Mouse (Mus musculus) limb, embryonic 12.5 days (tissue): Measurements from ENCODE around the gene Sema3a. TPM values are rescaled to one million over a fixed set of nuclear protein-coding genes. Genes with fewer than 3 reads are reported as not detected.
"Not testable (repeated sequence)": the region's sequence is repeated elsewhere in the genome, so short reads cannot be mapped to it uniquely, and the experiment has no call there.

Experiments
- ATAC-seq: fragments of 200-750 bp; cut with Nextera tagmentation; 2 replicates; pipeline ENCODE4 v1.8.0; 2017; ENCODE audit warnings: low read depth, moderate TSS enrichment; ENCODE audit not compliant: insufficient number of reproducible peaks, insufficient read depth, low FRiP score, low TSS enrichment
- H3K27ac ChIP-seq: fragments of 300-500 bp; sonication (generic); 2 replicates; pipeline ENCODE4 v1.5.1; 2016; ENCODE audit warnings: mild to moderate bottlenecking, moderate library complexity
- H3K27me3 ChIP-seq: fragments of 300-500 bp; sonication (generic); 2 replicates; pipeline ENCODE4 v1.6.1; 2016; ENCODE audit warnings: mild to moderate bottlenecking, moderate library complexity
- H3K36me3 ChIP-seq: fragments of 300-500 bp; sonication (generic); 2 replicates; pipeline ENCODE4 v1.6.1; 2016; ENCODE audit warnings: mild to moderate bottlenecking, moderate library complexity
- H3K4me1 ChIP-seq: fragments of 300-500 bp; sonication (generic); replicated peaks from 2 replicates; pipeline ENCODE4 v1.6.1; 2016
- H3K4me2 ChIP-seq: fragments of 300-500 bp; sonication (generic); 2 replicates; pipeline ENCODE4 v1.6.1; 2016; ENCODE audit warnings: mild to moderate bottlenecking, moderate library complexity
- H3K4me3 ChIP-seq: fragments of 300-500 bp; sonication (generic); replicated peaks from 2 replicates; pipeline ENCODE4 v1.5.1; 2016; ENCODE audit warnings: mild to moderate bottlenecking
- H3K9ac ChIP-seq: fragments of 300-500 bp; sonication (generic); replicated peaks from 2 replicates; pipeline ENCODE4 v1.6.1; 2016; ENCODE audit warnings: mild to moderate bottlenecking, moderate library complexity
- H3K9me3 ChIP-seq: fragments of 300-500 bp; sonication (generic); 2 replicates; pipeline ENCODE4 v1.6.1; 2016; ENCODE audit warnings: mild to moderate bottlenecking, moderate library complexity
- WGBS: fragments of 180-500 bp; shearing (Covaris S2); methylation state at CpG from one replicate; pipeline ENCODE4 v1.1.7; 2016; 5-methylcytosine and 5-hydroxymethylcytosine counted together
- polyA plus RNA-seq: library from polyadenylated mRNA; unstranded; fragments of >200 nt; fragmentation: Nextera tagmentation; extraction: Ambion mirVana; gene quantifications from 2 replicates; pipeline ENCODE4 v1.2.1, GENCODE M21; 2016

Gene Sema3a
- polyA plus RNA-seq, 1 experiment from 2014 or later: 60.9 TPM

DNA sequence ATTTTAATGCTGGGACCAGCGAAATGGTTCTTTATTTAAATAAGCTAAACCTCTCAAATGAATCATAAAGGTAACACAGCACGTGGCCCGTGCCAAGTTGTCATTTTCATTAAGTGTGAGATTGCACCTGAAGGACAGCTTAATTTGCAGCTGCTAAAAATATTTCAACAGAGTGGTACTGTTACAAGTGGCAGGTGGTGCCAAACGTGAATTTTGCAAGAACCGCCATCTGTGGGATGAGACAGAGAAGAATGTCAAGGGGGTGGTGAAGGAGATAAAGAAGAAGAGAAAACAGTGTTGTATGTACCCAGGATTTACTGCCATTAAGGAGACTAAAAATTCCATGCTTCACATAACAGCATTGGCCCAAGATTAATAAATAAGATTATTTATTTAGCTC, 423.9 kb downstream of the Sema3a start:
- H3K9ac ChIP-seq: no peak overlapping the region
- H3K27ac ChIP-seq: no peak overlapping the region
- peaks cover 9% of the 10 kb centered on the region; the same call in 1 of the 2 replicates for H3K4me1 ChIP-seq
- ATAC-seq: no peak
- H3K4me3 ChIP-seq: no peak overlapping the region
- H3K9me3 ChIP-seq: peaks cover 4% of the 10 kb centered on the region; the same call in 1 of the 2 replicates
- H3K27me3 ChIP-seq: no peaks in the 10 kb centered on the region
- H3K4me2 ChIP-seq: no peak overlapping the region
- H3K36me3 ChIP-seq: 0 out of 2 replicates have a peak, but pooled peaks cover 5% of the 10 kb centered on the region
- 70% methylated on average over 5 of the region's 5 CpGs for WGBS

DNA sequence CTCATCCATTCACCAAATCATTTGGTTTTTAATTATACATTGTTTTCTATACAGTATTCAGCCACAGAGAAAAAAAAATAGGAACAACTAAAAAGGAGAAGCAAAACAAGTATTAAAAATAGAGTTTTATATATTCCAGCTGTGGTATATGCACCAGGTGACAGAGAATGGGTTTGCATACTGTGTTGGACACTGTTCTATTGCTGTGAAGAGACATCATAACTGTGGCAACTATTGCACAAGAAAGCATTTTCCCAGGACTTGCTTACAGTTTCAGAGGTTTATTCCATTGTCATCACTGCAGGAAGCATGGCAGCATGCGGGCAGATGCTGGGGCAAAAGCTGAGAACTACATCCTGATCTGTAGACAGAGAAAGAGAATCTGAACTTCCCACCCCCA, 425.7 kb downstream of the Sema3a start:
- 87% methylated on average over 1 of the region's 1 CpGs for WGBS
- Histone ChIP-seq H3K9me3 (peaks cover 4% of the 10 kb centered on the region; the same call in 1 of the 2 replicates), H3K27me3 (no peaks in the 10 kb centered on the region), H3K27ac (no peak overlapping the region), H3K4me3 (no peak overlapping the region), H3K36me3 (0 out of 2 replicates have a peak, but pooled peaks cover 5% of the 10 kb centered on the region), H3K4me2 (no peak overlapping the region), H3K4me1 (peaks cover 9% of the 10 kb centered on the region; the same call in 1 of the 2 replicates), H3K9ac (no peak overlapping the region)
- ATAC-seq: no peak

DNA sequence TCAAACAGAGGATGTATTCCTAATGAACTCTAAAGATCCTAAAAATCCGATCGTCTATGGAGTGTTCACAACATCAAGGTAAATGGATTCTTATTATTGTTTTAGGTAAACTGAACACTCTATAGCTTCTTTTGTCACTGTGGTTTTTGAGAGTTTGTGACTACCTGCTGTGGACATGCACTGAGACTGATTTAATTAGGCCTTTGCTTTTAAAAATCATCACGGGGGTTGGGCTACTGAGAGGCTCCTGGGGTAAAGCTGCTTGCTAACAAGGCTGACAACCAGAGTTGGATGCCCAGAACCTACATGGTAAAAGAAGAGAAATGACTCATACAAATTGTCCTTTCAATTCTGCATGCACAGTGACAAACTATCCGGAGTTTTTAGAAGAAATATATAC, 432.0 kb downstream of the Sema3a start:
- no peak overlapping the region for H3K4me3 ChIP-seq
- H3K27me3 ChIP-seq: no peaks in the 10 kb centered on the region
- no peaks in the 10 kb centered on the region for H3K4me1 ChIP-seq
- no peak overlapping the region for H3K27ac ChIP-seq
- H3K4me2 ChIP-seq: no peak overlapping the region
- H3K9me3 ChIP-seq: no peaks in the 10 kb centered on the region
- no peak overlapping the region for H3K9ac ChIP-seq
- no peak for ATAC-seq
- H3K36me3 ChIP-seq: peaks cover 3% of the 10 kb centered on the region; the same call in 1 of the 2 replicates
- WGBS: 67% methylated on average over 4 of the region's 4 CpGs

DNA sequence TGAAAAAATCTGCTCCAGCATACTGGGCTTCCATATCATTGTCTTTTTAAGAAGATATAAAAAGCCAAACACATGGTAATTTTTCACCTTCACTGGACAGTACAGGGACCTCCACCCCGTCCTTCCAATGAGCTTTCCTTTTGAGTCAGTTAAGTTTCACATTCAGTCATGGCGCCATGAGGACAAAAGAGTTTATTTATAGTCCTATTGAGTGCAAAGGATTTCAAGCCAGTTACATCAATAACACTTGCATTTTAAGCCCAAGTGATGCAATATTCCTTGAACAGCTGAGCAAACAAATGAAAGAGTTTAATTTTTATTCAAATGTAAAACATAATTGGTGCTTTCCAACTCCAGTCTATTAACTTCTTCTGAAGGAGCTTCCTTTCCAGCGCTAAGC, 448.7 kb downstream of the Sema3a start:
- Histone ChIP-seq H3K27me3 (no peaks in the 10 kb centered on the region), H3K9me3 (no peaks in the 10 kb centered on the region), H3K9ac (no peak overlapping the region), H3K4me2 (no peak overlapping the region), H3K4me3 (no peak overlapping the region), H3K27ac (no peak overlapping the region), H3K36me3 (peaks cover 8% of the 10 kb centered on the region), H3K4me1 (no peaks in the 10 kb centered on the region)
- 83% methylated on average over 3 of the region's 3 CpGs for WGBS
- ATAC-seq: no peak

DNA sequence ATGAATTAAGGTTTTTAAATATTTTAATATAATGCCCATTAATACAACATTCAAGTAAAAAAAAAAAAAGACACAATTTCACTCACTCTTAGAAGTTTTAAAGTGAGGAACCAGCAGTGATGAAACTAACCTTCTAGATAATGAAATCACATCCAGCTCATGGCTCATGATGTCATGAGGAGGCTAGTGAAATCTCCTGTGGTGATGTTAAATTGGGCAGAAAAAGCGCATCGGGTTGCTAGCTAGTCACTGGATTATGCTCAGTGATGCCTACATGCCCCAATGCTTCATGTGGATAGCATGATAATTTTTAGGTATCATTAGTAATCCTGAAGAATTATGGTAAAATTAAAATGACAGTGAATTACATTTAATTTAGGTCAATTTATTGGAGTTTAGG, 453.9 kb downstream of the Sema3a start:
- H3K27ac ChIP-seq: no peak overlapping the region
- no peaks in the 10 kb centered on the region; the same call in 1 of the 2 replicates for H3K36me3 ChIP-seq
- no peak overlapping the region for H3K4me2 ChIP-seq
- WGBS: 83% methylated on average over 2 of the region's 2 CpGs
- no peak for ATAC-seq
- no peaks in the 10 kb centered on the region for H3K9me3 ChIP-seq
- H3K27me3 ChIP-seq: no peaks in the 10 kb centered on the region
- no peak overlapping the region for H3K9ac ChIP-seq
- no peaks in the 10 kb centered on the region for H3K4me1 ChIP-seq
- H3K4me3 ChIP-seq: no peak overlapping the region

DNA sequence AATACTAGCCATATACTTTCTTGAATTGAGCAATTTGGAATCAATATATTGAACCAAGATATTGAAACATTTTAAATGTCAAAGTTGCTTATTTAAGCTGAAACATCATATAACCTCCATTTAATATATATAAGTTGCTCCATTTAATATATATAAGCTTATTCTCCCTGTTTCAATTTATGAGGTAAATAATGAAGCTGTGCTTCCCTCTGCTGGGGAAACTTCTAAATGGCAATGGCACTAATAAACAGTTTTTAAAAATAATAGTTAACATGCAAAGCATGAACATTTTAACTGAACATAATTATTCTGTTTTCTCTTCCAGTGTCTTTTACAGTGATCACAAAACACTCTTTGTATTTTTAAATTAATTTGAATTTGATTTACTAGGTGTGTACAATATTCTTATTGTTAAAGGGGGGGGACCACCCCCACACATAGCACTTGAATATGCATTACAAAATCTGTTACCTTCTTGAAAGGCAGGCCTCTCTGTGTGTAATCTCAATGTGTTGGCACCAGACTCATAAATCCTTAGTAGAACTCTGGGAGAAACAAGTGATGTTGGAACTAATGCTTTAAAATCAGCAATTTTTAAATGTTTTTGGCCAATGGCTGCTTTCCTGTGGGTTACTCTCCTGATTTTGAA, 460.5 kb downstream of the Sema3a start:
- no peak overlapping the region for H3K27ac ChIP-seq
- H3K4me2 ChIP-seq: no peak overlapping the region
- H3K36me3 ChIP-seq: no peaks in the 10 kb centered on the region; the same call in 1 of the 2 replicates
- H3K4me1 ChIP-seq: no peaks in the 10 kb centered on the region
- no peak overlapping the region for H3K9ac ChIP-seq
- H3K27me3 ChIP-seq: no peaks in the 10 kb centered on the region
- no peak for ATAC-seq
- no peak overlapping the region for H3K4me3 ChIP-seq
- no peaks in the 10 kb centered on the region for H3K9me3 ChIP-seq

DNA sequence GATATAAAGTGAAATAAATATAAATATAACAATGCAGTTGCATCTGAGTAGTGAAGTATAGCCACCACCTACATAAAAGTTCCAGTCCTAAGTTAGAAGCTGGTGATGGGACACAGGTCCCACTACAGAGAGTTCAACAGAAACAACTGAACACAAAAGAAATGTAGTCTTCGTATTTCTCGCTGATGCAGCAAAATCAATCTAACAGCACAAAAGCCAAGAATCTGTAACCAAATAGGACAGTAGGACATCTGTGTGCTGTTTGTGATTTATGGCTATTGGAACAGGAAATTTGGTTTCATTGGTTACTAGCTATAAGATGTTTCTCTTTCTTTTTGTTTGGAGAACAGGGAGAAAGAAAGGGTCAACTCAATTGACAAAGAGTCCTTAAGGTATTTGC, 469.2 kb downstream of the Sema3a start:
- no peak for ATAC-seq
- H3K27ac ChIP-seq: no peak overlapping the region

DNA sequence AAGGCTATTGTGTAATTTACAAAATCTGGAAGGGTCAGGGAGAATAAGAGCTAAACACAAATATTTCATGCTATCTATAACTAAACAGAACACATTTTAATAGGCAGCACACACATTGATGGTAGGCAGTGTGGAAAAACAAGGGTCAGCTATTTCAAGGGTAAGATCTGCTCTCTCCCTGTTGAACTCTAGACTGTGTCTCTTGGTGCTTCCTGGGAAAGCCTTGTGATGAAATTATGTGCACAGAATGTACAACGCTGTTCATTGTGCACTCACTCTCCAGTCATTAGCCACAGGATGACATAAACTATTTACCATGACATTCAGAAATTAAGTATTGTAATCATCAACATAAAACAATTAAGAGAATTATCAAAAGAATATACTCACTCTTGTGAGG, 486.4 kb downstream of the Sema3a start:
- Histone ChIP-seq H3K27ac (no peak overlapping the region), H3K9ac (no peak overlapping the region), H3K4me3 (no peak overlapping the region), H3K4me2 (no peak overlapping the region), H3K36me3 (no peaks in the 10 kb centered on the region), H3K27me3 (no peaks in the 10 kb centered on the region), H3K4me1 (peaks cover 10% of the 10 kb centered on the region), H3K9me3 (no peaks in the 10 kb centered on the region)
- no peak for ATAC-seq
- 53% methylated on average over 1 of the region's 1 CpGs for WGBS

More for the DNA sequence above, 469.2 kb downstream of the Sema3a start:
- no peak overlapping the region for H3K4me3 ChIP-seq
- H3K9me3 ChIP-seq: no peaks in the 10 kb centered on the region
- no peak overlapping the region for H3K4me2 ChIP-seq
- H3K27me3 ChIP-seq: no peaks in the 10 kb centered on the region
- H3K9ac ChIP-seq: no peak overlapping the region
- 91% methylated on average over 2 of the region's 2 CpGs for WGBS
- peaks cover 5% of the 10 kb centered on the region for H3K36me3 ChIP-seq
- no peaks in the 10 kb centered on the region for H3K4me1 ChIP-seq

DNA sequence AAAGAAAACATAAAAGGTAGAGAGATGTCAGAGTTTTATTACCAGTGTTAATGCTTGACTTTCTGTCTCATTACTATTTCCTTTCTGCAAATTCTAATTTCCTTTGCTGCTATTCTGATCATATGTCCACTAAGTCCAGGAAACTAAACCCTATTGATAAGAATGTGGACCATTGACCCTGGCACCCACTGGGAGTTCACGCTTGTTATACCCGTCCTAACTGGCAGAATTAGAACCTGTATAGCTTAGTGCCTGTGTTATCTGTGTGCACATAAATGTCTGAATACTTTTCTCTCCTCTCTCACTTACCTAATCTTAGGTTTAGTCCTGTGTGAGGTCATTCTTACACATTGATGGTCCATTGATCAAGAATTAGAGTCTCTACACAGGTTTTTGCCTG, 486.9 kb downstream of the Sema3a start:
- ATAC-seq: no peak
- no peak overlapping the region for H3K27ac ChIP-seq
- no peak overlapping the region for H3K4me2 ChIP-seq
- no peaks in the 10 kb centered on the region for H3K36me3 ChIP-seq
- H3K27me3 ChIP-seq: no peaks in the 10 kb centered on the region
- no peak overlapping the region for H3K4me3 ChIP-seq
- H3K9me3 ChIP-seq: no peaks in the 10 kb centered on the region
- WGBS: 64% methylated on average over 2 of the region's 2 CpGs
- peaks cover 10% of the 10 kb centered on the region for H3K4me1 ChIP-seq
- no peak overlapping the region for H3K9ac ChIP-seq

DNA sequence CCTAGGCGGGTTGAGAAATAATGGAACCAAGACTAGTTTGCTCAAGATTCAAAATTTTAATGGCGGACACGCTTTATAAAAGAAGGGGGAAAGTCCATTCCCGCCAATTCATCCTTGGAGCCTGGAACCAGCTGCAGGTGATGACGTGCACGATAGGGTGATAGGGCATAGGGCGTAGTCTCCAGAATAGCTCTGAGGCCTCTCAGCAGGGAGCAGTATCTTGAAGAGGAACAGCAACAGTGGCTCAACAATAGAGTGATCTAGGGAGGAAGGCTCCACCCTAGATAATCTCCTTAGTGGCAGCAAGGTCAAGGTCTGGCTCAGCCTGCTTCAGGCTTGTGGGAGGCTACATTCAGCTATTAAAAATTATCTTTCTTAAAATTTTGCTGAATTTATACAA, 489.4 kb downstream of the Sema3a start:
- ATAC-seq, H3K9ac ChIP-seq, H3K4me2 ChIP-seq, H3K36me3 ChIP-seq, H3K9me3 ChIP-seq, H3K4me3 ChIP-seq, H3K4me1 ChIP-seq, H3K27me3 ChIP-seq, H3K27ac ChIP-seq: not testable (repeated sequence)
- 88% methylated on average over 7 of the region's 7 CpGs for WGBS

DNA sequence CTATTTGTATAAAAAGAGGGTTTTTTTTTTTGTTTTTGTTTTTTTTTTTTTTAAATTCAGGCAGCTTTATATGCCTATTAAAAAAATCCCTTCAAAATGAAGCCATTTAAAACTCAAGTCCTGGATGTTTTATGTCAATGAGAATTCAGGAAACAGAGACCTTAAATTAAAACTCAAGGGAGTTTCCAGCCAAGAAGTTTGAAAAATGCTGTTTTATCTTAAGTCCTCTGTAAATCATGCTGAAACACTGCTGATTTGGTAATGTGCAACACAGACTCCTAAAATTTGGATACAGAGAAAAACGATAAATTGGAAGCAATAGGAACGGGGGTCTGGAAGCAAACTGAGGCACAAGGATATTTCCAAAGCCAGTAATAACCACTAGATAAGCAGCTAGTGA, 490.7 kb downstream of the Sema3a start:
- H3K9ac ChIP-seq: no peak overlapping the region
- no peak overlapping the region for H3K4me3 ChIP-seq
- peaks cover 10% of the 10 kb centered on the region for H3K4me1 ChIP-seq
- no peak overlapping the region for H3K4me2 ChIP-seq
- no peaks in the 10 kb centered on the region for H3K9me3 ChIP-seq
- H3K27me3 ChIP-seq: no peaks in the 10 kb centered on the region
- no peak for ATAC-seq
- 46% methylated on average over 2 of the region's 2 CpGs for WGBS
- H3K27ac ChIP-seq: no peak overlapping the region
- no peaks in the 10 kb centered on the region for H3K36me3 ChIP-seq

DNA sequence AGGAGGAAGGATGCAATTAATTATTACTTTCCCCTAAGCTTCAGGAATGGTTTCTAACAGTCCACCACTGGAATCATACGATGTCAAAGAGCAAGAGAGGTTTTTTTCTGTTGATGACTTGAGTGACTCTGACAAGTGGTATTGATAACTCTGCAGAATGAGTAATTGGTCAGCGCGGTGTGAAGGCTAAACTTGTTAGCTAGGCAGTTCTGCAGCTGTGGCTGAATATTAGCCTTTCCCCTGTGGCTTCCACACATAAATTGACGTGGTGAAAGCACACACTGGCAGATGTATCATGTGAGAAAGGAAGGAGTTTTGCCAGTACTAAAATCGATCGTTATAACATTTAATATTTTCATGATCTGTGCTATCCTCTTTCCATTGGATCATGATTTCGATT, 497.4 kb downstream of the Sema3a start:
- no peak for ATAC-seq
- no peaks in the 10 kb centered on the region for H3K27me3 ChIP-seq
- H3K9me3 ChIP-seq: no peaks in the 10 kb centered on the region
- H3K4me2 ChIP-seq: no peak overlapping the region
- no peak overlapping the region for H3K4me3 ChIP-seq
- H3K4me1 ChIP-seq: 0 out of 2 replicates have a peak, but pooled peaks cover 5% of the 10 kb centered on the region
- no peaks in the 10 kb centered on the region for H3K36me3 ChIP-seq
- no peak overlapping the region for H3K27ac ChIP-seq
- whole genome bisulfite sequencing: 58% methylated on average over 7 of the region's 7 CpGs
- H3K9ac ChIP-seq: no peak overlapping the region
